Mouse (Mus musculus): ENCODE data around the gene Fgr. TPM values are rescaled to one million over a fixed set of nuclear protein-coding genes. Genes with fewer than 3 reads are reported as not detected.
"Not testable (repeated sequence)": the region's sequence is repeated elsewhere in the genome, so short reads cannot be mapped to it uniquely, and the experiment has no call there.

Gene Fgr
- total RNA-seq, 2 experiments from 2014 or later = 0.19 to 0.40 TPM

DNA sequence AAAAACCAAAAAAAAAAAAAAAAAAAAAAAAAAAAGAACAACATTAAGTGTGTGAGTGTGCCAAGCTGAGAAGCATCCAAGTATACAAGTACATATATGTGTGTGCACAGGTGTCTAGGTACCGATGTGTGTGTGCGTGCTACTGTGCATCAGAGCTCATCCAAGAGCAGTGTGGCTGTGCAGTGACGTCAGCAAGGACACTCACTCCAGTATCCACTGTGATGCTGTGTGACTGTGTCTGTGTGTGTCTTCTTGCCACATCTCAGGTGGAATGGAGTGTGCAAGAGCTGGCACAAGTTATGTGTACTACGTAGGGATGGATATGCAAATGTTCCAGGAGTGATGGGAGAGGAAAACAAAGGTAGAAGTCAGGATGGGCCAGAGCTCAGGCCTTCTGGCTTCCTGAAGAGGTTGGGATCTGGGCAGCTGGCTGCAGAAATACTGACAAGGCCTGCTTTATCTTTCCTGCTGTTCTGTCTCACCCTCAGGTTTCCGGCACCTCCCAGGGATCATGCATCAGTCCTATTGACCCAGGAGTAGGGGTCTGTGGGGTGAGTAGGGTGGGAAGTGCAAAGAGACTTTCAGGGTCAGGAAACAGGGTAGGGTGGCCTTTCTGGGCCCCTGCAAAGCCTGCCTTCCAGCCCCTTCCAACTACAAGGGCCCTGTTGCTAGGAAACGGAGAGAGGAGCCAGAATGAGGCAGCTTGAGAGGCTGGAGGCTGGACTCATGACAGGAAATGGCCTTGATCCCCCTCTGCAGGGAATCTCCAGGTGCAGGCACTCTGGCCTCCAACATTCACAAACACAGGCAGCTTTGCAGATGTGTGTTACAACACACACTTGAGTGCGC, 10.0 kb downstream of the Fgr start:
- intact Hi-C loops (cut with DNase I) = no loop called here
- no peak for DNase-seq

DNA sequence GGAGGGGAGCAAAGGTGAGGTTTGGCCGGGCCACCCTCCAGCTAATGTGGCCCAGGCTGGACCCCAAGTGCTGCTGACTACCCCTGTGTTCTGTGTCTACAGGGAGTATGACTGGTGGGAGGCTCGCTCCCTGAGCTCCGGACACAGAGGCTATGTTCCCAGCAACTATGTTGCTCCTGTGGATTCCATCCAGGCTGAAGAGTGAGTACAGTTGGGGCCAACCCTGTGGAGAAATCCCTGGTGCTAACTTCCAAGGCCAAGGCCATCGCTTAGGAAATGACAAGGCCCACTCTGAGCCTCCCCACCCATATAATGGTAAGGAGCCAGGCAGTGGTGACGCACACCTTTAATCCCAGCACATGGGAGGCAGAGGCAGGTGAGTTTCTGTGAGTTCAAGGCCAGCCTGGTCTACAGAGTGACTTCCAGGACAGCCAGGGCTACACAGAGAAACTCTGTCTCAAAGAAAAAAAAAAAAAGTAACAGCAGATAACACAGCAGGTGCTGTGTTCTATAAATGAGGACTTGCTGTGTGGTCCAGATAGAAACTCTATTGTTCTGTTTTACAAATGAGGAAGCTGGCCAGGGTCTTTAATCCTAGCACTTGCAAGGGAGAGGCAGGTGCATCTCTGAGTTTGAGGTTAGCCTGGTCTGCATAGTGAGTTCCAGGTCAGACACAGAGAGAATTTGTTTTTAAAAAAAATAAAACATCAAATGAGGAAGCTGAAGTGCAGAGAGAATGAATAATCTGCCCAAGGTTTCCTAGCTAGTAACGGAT, 14.9 kb downstream of the Fgr start:
- DNase-seq = no peak
- intact Hi-C loops (cut with DNase I) = no loop called here

DNA sequence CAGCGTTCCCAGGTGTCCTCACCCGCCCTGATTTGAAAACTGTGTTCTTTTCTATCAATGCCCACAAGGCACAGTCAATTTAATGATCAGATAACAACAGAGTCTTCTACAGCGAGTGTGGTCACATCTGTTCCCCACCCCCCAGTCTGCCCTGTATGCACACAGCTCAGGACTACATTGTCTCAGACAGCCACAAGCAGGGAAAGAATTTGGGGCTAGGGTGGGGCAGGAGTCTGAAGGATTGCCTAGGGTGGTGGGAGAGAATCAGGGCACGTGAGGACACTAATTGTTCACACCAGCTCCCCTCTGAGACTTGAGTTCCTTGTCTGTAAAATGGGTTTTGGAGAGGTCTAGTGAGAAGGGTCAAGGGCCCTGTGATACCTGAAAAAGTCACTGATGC, 19.7 kb downstream of the Fgr start:
- no peak for DNase-seq
- intact Hi-C loops (cut with DNase I) = no loop called here

DNA sequence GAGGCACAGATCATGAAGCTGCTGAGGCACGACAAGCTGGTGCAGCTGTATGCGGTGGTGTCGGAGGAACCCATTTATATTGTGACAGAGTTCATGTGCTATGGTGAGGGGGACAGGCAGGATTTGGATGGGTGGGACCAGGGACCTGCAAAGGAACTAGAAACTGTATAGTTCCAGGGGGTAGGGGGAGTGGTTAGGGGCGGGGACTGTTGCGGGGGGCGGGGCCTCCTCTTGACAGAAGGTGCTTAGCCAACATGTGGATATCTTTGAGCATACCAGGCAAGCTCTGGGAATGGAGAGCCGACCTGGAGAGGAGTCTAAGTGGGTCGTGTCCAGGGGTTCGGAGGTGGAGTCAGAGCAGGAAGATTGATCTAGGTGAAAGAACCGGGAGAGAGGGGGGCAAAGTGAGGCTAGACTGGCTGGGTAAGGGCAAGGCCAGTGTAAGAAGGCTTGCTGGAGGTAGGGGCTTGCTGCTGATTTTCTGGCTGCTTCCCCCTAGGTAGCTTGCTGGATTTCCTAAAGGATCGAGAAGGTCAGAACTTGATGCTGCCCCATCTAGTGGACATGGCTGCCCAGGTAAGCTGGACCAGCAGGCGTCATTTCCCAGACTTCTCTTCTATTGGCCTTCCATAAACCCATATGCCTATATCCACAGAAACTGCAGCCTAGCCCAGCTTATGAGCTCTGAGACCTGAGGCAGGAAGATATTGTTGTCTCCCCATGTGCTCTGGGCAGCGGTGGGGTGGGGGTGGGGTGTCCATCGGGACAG, 23.8 kb downstream of the Fgr start:
- intact Hi-C loops (cut with DNase I) = no loop called here
- DNase-seq = no peak

DNA sequence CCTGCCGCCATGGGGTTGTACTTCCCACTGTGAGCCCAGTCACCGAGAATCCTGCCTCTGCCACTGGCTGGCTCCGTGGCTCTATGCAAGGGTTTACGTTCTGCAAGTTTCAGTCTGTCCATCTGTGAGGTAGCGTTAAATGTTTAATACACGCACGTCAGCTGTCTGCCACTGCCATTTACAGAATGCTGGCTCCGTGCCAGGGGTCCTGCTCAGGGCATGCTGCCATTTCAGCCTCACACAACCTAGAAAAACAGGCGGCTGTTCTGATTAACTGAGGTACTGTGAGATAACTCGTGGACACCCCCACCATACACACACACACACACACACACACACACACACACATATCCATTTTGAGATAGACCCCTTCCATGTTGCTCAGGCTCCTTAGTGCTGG, 29.0 kb downstream of the Fgr start:
- peak; percentile 83 to 84 for DNase-seq
- intact Hi-C loops (cut with DNase I) = no loop called here

DNA sequence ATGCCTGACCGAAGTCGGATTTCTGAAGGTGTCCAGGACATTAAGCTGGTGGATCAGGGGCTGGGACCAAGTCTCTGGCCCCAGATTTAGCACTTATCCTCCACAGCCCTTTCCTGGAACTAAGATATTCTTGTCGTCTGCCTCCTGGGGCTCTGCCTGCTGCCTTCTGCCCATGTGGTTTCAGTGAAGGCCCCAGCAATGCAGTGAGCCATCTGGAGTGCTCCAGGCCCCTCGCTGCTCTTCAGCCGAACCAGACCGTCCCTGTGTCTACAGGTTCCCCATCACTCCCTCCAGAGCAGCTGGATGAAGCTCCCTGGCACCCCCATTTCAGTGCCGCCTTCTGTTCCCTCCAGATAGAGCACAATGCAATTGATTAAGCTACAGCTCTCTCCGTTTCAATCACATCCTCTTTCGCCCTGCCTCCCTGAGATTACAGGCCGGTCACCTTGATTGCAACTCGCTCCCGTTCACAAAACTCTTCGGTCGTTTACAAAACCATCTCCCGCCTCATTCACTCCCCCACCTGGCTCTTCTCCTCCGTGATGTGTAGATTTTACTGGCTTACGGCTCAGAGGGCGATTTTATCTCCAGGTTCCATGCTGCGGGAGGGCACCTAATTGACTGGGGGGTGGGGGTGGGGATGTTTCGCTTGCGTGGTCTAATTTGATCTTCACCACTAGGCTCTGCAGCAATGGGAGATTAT, 29.6 kb downstream of the Fgr start:
- intact Hi-C loops (cut with DNase I) = no loop called here

DNA sequence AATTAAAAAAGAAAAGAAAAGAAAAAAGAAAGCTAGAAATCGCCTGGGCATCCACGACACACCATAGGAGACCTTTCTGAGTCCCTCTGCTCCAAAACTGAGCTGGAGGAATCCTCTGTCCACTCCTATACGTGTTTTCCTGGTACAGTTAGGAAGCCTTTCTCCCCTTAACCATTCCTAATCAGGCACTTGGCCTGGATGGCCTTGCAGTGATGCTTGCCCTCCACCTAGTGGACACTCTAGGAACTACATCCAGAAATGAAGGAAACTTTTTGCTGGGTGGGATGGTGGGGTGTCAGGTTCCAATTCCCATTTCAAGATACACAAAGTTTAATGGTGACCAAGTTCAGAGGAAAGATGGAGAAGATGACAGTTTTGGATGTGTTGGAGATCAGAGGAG, 31.3 kb downstream of the Fgr start:
- peak; percentile 85 to 93 for DNase-seq
- intact Hi-C loops (cut with DNase I) = loop anchor here (1.0 kb wide), 1 partner anchor 60 kb away; no protein-coding TSS in a partner anchor

More for the DNA sequence above, 29.6 kb downstream of the Fgr start:
- DNase-seq = peak; percentile 27 to 49

DNA sequence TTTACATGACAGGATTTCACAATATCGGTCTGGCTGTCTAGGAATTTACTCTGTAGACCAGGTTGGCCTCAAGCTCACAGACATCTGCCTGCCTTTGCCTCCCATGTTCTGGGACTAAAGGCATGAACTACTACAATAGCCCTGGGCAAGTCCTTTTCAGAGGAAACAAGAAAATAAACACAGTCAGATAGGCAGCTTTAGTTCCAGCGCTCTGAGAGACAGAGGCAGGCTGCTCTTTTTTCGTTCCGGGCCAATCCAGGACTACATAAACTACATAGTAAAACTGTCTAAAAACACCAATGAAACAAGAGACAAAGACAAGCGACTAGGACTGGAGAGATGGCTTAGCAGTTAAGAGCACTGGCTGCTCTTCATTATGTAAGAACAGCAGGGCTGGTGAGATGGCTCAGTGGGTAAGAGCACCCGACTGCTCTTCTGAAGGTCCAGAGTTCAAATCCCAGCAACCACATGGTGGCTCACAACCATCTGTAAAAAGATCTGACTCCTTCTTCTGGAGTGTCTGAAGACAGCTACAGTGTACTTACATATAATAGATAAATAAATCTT, 32.1 kb downstream of the Fgr start:
- intact Hi-C loops (cut with DNase I) = loop anchor here (1.0 kb wide), 1 partner anchor 61 kb away; no protein-coding TSS in a partner anchor

DNA sequence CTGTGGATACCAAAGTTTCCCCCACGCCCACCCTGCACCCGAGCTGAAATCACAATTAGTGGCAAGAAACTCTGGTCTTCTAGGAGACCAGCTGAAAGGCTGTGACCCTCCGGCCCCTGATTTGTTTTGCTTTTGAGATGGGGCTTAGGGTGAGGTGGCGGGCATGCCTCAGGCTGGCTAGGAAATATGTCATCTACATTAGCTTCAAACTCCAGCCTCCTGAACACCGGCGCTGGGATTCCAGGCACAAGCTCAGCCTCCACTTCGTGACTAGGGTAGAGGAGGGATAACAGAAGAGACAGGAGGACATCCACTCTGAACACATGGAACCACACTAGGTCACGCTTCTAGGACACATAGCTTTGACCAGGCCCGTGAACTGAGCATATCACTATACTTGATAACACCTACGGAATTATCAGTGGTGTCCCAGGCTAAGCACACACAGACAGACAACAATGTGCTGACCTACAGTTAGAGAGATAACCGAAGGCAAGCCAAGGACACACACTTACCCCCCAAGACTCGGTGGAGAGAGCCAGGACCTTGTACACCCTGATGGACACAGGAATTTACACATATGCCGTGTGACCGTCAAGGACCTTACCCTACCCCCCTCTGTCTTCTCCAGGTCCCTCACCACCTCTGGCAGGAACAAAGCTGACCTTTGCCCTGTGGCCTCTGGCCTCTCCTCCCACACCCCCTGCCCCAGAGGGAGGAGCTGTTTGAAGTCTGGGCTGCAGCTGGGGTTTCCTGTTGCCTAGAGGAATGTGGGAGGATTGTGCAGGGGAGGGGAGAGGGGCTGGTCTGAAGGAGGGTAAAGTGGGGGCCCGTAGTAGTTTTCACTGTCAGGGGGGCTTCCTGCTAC, 33.9 kb downstream of the Fgr start:
- DNase-seq = no peak
- intact Hi-C loops (cut with DNase I) = loop anchor here (2.0 kb wide), 2 partner anchors 205 to 243 kb away; partner anchors contain the start of genes Cd164l2 and Gpr3

More for the DNA sequence above, 32.1 kb downstream of the Fgr start:
- not testable (repeated sequence) for DNase-seq

DNA sequence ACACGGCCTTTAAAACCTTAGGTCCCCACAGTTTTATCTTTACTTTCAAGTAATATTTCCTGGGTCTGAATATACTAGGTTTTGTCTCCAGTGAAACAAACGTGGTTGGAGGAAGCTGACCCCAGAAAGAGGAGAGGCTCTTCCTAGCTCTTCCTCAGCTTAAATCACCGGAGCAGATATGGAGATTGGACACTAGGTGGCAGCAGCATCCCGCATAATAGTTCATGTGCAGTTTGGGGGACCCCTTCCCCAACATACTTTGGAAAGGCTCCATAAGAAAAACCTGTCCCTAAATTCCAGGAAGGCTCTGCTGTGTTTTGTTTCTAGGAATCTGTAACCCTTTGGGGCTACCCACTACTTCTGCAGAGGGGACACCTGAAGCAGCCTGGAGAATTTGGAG, 35.2 kb downstream of the Fgr start:
- peak; percentile 70 to 83 for DNase-seq
- intact Hi-C loops (cut with DNase I) = loop anchor here (1.0 to 2.0 kb wide), 4 partner anchors 204 to 292 kb away; partner anchors contain the start of genes Cd164l2 and Gpr3

DNA sequence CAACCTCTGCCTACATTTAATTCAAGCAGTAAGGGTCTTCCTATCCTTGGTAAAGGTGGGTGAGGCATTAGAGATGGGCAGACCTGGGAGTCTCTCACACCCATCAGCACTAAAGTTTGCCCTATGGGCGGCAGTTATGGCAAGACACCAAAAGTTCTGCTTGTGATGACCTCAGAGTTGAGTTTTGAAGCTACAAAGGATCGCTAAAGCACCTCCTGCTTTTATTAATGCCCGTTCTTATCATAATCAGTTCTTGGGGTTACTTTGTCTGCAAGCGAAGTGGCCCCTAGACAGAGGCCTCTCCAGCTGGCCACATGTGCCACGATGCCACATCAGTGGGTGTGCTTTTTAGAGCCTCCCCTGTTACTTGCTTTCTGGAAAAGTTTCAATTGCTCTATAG, 35.8 kb downstream of the Fgr start:
- no peak for DNase-seq

DNA sequence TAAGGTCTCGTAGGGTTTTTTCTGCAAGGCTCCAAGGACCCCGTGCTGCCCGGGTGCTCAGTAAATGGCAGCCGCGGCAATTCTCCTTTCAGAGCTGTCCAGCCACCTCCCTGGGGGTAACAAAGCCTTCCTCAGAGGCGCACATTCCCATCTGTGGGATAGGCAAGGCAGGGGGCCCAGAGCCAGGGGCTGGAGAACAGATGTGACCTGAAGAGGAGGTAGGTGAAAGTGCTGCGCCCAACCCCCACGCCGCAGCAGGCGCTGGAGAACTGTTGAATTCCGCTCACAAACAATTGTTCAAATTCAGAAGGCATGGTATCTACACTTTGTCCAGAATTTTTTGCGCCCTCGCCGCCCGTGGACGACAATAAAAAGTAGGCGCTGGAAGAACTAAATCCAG, 36.7 kb downstream of the Fgr start:
- intact Hi-C loops (cut with DNase I) = loop anchor here (1.0 to 5.0 kb wide), 3 partner anchors 81 to 190 kb away; partner anchors contain the start of gene Wasf2
- peak in 1 of 2 experiments; percentile 35 for DNase-seq

More for the DNA sequence above, 35.8 kb downstream of the Fgr start:
- intact Hi-C loops (cut with DNase I) = loop anchor here (1.0 to 5.0 kb wide), 6 partner anchors 123 to 292 kb away; partner anchors contain the start of genes Cd164l2, Gpr3 and Wasf2

DNA sequence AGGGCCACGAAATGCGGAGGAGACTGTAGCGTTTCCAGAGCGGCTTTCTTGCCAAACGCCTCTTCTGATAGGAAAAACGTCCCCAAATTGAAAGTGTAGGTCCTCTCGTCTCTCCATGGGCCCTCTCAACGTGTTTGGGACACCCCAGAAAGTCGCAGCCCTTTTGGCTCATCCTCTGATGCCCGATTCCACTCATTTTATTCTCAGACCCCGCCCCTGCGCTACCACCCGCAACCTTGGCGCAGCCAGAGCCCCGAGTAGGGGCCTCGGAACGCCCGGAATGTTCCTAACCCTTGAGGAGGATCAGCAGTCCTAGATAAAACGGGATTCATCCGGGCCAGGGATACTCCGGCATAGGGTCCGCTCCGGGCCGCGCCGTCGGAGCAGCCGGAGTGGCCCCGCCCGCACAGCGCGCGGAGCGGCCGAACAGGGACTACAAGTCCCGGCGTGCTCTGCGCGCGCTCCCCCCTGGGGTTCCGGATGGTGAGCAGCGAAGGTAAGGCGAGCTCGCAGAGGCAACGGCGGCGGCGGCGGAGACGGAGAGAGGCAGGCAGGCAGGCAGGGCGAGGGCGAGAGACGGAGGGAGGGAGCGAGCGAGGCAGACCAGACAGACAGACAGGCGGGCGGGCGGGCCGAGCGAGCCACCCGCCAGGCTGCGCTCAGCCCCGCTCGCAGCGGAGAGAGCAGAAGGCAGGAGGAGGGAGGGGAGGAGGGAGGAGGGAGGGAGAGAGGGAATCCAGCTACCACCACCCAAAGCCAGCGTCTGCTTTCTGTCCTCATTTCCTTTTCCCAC, 37.3 kb downstream of the Fgr start, which contains the start of gene Ahdc1:
Gene Ahdc1 (plus strand): TSS at position 233 of the 793 bp plus-strand sequence.
- intact Hi-C loops (cut with DNase I) = loop anchor here (1.0 to 5.0 kb wide), 3 partner anchors 80 to 190 kb away; partner anchors contain the start of gene Wasf2
- DNase-seq = peak; percentile 94 to 95

DNA sequence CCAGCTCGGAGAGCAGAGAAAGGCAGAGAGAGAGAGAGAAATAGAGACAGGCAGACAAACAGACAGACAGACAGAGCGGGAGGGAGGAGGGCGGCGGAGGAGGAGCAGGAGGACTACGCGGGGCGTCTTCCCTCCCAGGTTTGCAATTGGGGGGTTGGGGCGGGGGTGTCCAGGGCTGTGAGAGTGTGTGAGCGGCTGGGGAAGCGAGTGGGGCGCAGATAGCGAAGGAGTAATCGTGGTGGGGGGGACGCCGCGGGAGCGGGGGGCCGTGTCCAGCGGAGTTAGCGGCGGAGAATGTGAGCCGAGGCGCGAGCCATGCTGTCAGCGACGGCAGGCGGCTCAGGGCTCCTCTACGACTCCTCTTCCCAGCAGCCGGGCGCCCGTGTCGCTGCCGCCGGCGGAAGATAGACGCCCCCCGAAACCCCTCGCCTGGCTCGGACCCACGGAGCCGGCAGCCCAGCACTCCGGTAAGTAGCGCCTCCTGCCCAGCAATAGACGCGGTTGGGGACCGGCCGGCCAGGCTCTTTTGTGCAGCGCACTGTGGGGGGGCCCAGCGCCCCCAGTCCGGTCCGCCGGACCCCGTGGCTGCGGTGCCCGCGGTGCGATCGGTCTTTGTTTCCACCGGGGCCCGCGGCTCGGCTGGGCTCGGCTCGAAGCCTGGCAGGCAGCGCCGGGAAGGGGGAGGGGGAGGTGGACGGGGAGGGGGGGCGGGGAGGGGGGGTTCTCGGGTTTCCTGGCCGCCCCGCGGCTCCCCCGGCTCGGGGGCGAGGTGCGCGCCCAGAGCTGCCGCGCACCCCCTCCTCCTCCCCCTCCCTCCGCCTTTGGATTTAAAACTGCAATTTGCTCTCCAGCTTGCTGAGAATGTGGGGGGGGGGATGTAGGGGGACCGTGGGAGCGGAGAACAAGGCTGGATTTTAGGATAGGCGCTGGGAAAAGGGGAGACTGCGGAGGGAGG, 38.2 kb downstream of the Fgr start:
- intact Hi-C loops (cut with DNase I) = loop anchor here (1.0 to 5.0 kb wide), 5 partner anchors 27 to 189 kb away; partner anchors contain the start of gene Wasf2
- DNase-seq = peak; percentile 67 to 75

DNA sequence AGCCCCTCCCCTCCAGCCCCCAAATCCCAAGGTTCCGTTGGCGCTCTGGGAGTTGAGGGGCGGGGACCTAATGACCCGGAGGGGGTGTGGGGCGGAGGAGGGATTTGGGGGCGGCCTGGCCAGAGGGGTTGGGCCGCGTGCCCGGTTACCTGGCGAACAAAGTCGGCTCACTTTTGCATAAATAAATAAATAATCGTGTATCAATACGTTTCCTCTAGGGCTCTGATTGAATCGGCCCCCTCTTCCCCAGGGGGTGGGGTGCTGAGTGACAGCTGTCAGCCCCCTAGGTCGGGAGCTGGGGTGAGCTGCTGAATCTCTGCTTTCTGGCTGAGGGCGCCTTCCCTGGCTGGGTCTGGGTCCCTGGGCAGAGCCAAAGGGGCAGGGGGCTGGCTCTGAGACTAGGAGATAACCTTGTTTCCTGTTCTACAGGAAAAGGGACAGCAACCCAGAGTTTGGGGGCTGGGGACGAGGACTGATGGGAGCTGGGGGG, 38.9 kb downstream of the Fgr start:
- intact Hi-C loops (cut with DNase I) = loop anchor here (1.0 to 5.0 kb wide), 3 partner anchors 26 to 119 kb away; partner anchors contain the start of gene Wasf2
- DNase-seq = peak; percentile 48 to 62
